Mouse (Mus musculus): Measurements from ENCODE around the gene Hic2.

GRCm38 (mm10) chr16:17266113-17266512, 32.7 kb downstream of the Hic2 start:
- TF ChIP-seq CTCF (IDR thresholded peaks at IDR 0.05; ENCODE audit: low read depth, low read length): no peak
- no peak for TF ChIP-seq GATA2 (IDR thresholded peaks at IDR 0.05; ENCODE audit: borderline replicate concordance, low read depth, low read length)
- TF ChIP-seq GATA1 (IDR thresholded peaks at IDR 0.05; ENCODE audit: borderline replicate concordance, low read length): no peak
- no peak for TF ChIP-seq TAL1 (conservative IDR thresholded peaks at IDR 0.05; ENCODE audit: low read depth, low read length)
